Mouse (Mus musculus) stomach, embryonic 15.5 days (tissue): ENCODE measurements at regions not wholly inside any gene's neighbourhood (a gene's known extent, or its start where the extent isn't known, plus 50 kb on each side); places are given as distances from the start of the nearest gene placed in this dataset.

Source experiments
- ATAC-seq: fragments of 200-750 bp; cut with Nextera tagmentation; 2 replicates; pipeline ENCODE4 v1.8.0; 2017; ENCODE audit warnings: low read depth, moderate number of reproducible peaks, moderate TSS enrichment; ENCODE audit not compliant: insufficient read depth, low FRiP score
- H3K27ac ChIP-seq: fragments of 300-500 bp; sonication (generic); 2 replicates; pipeline ENCODE4 v1.5.1; 2015; ENCODE audit warnings: mild to moderate bottlenecking, inconsistent platforms
- H3K27me3 ChIP-seq: fragments of 300-500 bp; sonication (generic); replicated peaks from 2 replicates; pipeline ENCODE4 v1.6.1; 2015; ENCODE audit warnings: inconsistent platforms
- H3K36me3 ChIP-seq: fragments of 300-500 bp; sonication (generic); 2 replicates; pipeline ENCODE4 v1.6.1; 2015; ENCODE audit warnings: inconsistent platforms
- H3K4me1 ChIP-seq: fragments of 300-500 bp; sonication (generic); 2 replicates; pipeline ENCODE4 v1.6.1; 2015; ENCODE audit warnings: inconsistent platforms
- H3K4me2 ChIP-seq: fragments of 300-500 bp; sonication (generic); 2 replicates; pipeline ENCODE4 v1.6.1; 2015; ENCODE audit warnings: mild to moderate bottlenecking, inconsistent platforms
- H3K4me3 ChIP-seq: fragments of 300-500 bp; sonication (generic); replicated peaks from 2 replicates; pipeline ENCODE4 v1.5.1; 2015; ENCODE audit warnings: inconsistent platforms
- H3K9ac ChIP-seq: fragments of 300-500 bp; sonication (generic); 2 replicates; pipeline ENCODE4 v1.6.1; 2015; ENCODE audit warnings: inconsistent platforms
- H3K9me3 ChIP-seq: fragments of 300-500 bp; sonication (generic); 2 replicates; pipeline ENCODE4 v1.6.1; 2016; ENCODE audit warnings: inconsistent platforms
- WGBS: fragments of 180-500 bp; shearing (Covaris S2); methylation state at CpG from one replicate; pipeline ENCODE4 v1.1.7; 2015; 5-methylcytosine and 5-hydroxymethylcytosine counted together

DNA sequence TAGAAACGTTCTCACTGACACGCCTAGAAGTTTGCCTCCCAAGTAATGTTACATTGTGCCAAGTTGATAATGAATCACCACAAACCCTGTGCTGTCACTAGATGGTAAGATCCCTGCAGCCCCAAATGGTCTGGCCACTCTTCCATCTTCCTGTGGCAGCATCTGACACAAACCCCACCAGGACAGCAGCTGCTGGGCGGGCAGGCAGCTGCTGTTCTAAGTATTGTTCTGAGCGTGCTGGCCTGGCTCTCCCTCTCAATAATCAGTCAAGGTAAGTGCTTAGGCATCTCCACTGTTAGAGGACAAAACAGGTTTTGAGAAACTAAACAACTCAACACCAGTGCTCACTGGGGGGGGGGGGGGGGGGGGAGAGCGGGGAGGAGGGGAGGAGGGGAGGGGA is 375.7 kb upstream of the Smim15 start:
- Histone ChIP-seq H3K9ac (no peak overlapping the region), H3K9me3 (no peaks in the 10 kb centered on the region), H3K4me2 (no peak overlapping the region), H3K27ac (no peak overlapping the region), H3K36me3 (no peaks in the 10 kb centered on the region), H3K4me1 (no peaks in the 10 kb centered on the region), H3K27me3 (no peaks in the 10 kb centered on the region), H3K4me3 (no peak overlapping the region)
- WGBS, result 41% methylated on average over 4 of the region's 5 CpGs
- ATAC-seq, result no peak

DNA sequence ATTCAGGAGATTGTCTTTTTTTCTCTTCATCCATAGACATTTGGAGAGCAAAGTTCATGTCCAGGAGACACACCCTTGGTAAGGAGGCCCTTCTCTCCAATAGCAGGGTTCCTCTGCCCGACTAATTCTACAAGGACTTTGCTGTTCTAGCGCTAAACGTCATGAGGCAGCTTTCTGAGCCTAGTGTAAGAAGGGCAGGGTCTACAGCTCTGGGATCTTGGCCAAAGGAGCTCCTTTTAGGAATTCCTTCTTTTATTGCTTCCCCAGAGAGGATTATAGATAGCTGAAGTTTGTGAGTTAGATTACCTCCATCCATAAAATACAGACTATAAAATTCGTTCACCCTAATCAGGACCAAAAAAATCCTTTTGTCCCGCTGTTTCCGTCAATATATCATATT is 378.5 kb upstream of the Smim15 start:
- Histone ChIP-seq H3K36me3 (no peaks in the 10 kb centered on the region), H3K4me2 (no peak overlapping the region), H3K4me3 (no peak overlapping the region), H3K9me3 (no peaks in the 10 kb centered on the region), H3K27ac (no peak overlapping the region), H3K9ac (no peak overlapping the region), H3K4me1 (no peaks in the 10 kb centered on the region), H3K27me3 (no peaks in the 10 kb centered on the region)
- WGBS, result 71% methylated on average over 6 of the region's 6 CpGs
- ATAC-seq, result no peak

DNA sequence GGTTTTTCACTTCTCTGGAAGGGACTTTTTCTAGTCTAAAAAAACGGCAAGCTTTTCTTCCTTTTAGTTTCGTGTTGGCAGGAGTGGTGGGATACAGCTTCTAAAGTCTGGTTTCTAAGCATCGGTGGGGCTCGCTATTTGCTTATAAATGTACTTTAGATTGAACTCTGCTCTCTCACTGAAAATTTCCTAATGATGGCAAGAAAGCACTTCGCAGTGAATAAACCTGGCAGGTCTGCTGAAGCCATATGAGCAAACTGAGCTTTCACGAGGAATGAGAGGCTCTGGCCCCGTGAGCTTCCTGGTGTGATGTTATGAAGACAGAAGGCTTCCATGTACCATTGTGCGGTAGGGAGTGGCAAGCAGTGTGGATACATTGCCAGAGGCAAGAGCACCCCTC is 380.0 kb upstream of the Smim15 start:
- H3K4me3 ChIP-seq, result no peak overlapping the region
- WGBS, result 50% methylated on average over 8 of the region's 8 CpGs
- H3K4me2 ChIP-seq, result no peak overlapping the region
- no peak for ATAC-seq
- no peak overlapping the region for H3K27ac ChIP-seq
- H3K27me3 ChIP-seq, result no peaks in the 10 kb centered on the region
- no peak overlapping the region for H3K9ac ChIP-seq
- H3K9me3 ChIP-seq, result no peaks in the 10 kb centered on the region
- H3K4me1 ChIP-seq, result no peaks in the 10 kb centered on the region
- no peaks in the 10 kb centered on the region for H3K36me3 ChIP-seq

- no peak for ATAC-seq
- Histone ChIP-seq H3K27me3 (no peaks in the 10 kb centered on the region), H3K9ac (no peak overlapping the region), H3K27ac (no peak overlapping the region), H3K36me3 (no peaks in the 10 kb centered on the region), H3K4me2 (no peak overlapping the region), H3K9me3 (no peaks in the 10 kb centered on the region), H3K4me1 (no peaks in the 10 kb centered on the region), H3K4me3 (no peak overlapping the region)
- 44% methylated on average over 12 of the region's 12 CpGs for WGBS
Observed at GRCm38 (mm10) chr13:107663745-107664144, 380.5 kb upstream of the Smim15 start.

- Histone ChIP-seq H3K9me3 (no peaks in the 10 kb centered on the region), H3K27me3 (no peaks in the 10 kb centered on the region), H3K9ac (no peak overlapping the region), H3K4me2 (no peak overlapping the region), H3K27ac (no peak overlapping the region), H3K4me1 (no peaks in the 10 kb centered on the region), H3K36me3 (no peaks in the 10 kb centered on the region), H3K4me3 (no peak overlapping the region)
- ATAC-seq, result no peak
- 38% methylated on average over 5 of the region's 5 CpGs for WGBS
Observed at GRCm38 (mm10) chr13:107661414-107661813, 382.8 kb upstream of the Smim15 start.

DNA sequence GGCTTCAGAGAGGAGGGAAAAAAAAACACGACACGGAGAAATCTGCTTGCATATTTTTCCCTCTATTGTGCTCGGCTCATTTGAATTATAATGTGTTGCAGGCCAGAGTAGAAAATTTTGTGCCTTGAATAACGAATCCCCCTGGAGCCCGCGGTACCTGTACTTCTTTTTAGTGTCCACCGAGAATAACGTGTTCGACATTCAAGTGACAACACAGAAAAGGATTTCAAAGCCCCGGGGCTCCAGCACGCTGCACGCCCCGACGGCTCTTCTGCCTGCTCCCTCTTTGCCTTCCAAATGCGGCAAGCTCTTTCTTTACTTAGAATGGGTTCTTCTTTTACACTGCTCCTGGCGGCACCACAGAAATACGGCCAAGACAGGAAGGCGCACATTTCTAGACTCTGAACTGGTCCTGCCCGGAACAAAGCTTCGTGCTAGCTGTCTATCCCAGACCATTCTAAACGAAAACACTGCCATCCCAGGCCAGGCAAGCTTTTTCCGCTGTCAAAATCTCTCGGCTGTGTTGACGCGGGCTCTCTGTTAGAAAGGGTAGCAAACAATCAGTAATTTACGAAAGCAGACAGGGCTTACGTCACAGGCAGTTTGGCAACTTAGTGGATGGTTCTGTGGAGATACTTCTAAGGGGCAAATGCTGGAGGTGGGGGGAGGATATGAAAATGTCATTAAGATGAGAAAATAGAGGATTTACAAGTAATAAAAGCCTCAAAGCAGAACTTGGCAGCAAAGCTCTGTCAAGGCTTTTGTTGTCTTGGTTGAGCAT is 398.2 kb upstream of the Smim15 start:
- 5% methylated on average over 27 of the region's 27 CpGs for WGBS
- H3K27ac ChIP-seq, result no peak overlapping the region
- peaks cover 16% of the 10 kb centered on the region; the same call in 1 of the 2 replicates for H3K27me3 ChIP-seq
- no peak overlapping the region for H3K9ac ChIP-seq
- H3K4me1 ChIP-seq, result peaks cover 10% of the 10 kb centered on the region; the same call in 1 of the 2 replicates
- no peaks in the 10 kb centered on the region for H3K9me3 ChIP-seq
- ATAC-seq, result no peak
- peak overlapping the region; percentile 59 for H3K4me2 ChIP-seq
- H3K4me3 ChIP-seq, result peak overlapping the region; percentile 29
- no peaks in the 10 kb centered on the region for H3K36me3 ChIP-seq

GRCm38 (mm10) chr13:107645121-107645864 is 399.0 kb upstream of the Smim15 start:
- no peak overlapping the region for H3K27ac ChIP-seq
- peaks cover 10% of the 10 kb centered on the region; the same call in 1 of the 2 replicates for H3K4me1 ChIP-seq
- peaks cover 16% of the 10 kb centered on the region; the same call in 1 of the 2 replicates for H3K27me3 ChIP-seq
- 5% methylated on average over 36 of the region's 36 CpGs for WGBS
- ATAC-seq, result no peak
- no peaks in the 10 kb centered on the region for H3K9me3 ChIP-seq
- no peaks in the 10 kb centered on the region for H3K36me3 ChIP-seq
- no peak overlapping the region for H3K9ac ChIP-seq
- H3K4me2 ChIP-seq, result peak overlapping the region; percentile 59
- H3K4me3 ChIP-seq, result peak overlapping the region; percentile 29

DNA sequence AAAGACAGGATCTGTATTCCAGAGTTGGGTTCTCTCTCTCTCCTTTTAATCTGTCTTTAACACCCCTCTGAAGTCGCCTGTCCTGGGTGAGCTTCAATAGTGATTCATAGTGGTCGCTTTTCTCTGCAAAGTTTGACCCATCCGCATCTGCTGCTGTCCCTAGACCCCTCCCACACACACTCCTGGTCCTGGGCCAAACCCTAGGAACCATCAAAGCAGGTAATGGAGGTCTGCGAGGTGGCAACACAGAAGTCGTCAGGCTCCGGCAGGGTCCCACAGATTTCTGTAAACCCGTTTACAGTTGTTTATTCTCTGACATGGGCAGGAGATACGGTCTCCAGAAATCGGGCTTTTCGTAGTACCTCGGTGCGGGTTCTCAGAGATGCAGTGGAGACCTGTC is 399.5 kb upstream of the Smim15 start:
- H3K36me3 ChIP-seq, result no peaks in the 10 kb centered on the region
- H3K4me3 ChIP-seq, result no peak overlapping the region
- no peak overlapping the region for H3K27ac ChIP-seq
- 43% methylated on average over 12 of the region's 12 CpGs for WGBS
- H3K9me3 ChIP-seq, result no peaks in the 10 kb centered on the region
- H3K4me2 ChIP-seq, result peak overlapping the region; percentile 59; the same call in 1 of the 2 replicates
- ATAC-seq, result no peak
- no peak overlapping the region for H3K9ac ChIP-seq
- H3K27me3 ChIP-seq, result peaks cover 16% of the 10 kb centered on the region; the same call in 1 of the 2 replicates
- H3K4me1 ChIP-seq, result peaks cover 10% of the 10 kb centered on the region; the same call in 1 of the 2 replicates

- H3K36me3 ChIP-seq, result no peaks in the 10 kb centered on the region
- peaks cover 10% of the 10 kb centered on the region; the same call in 1 of the 2 replicates for H3K4me1 ChIP-seq
- H3K9ac ChIP-seq, result no peak overlapping the region
- H3K27ac ChIP-seq, result no peak overlapping the region
- H3K4me2 ChIP-seq, result no peak overlapping the region
- 63% methylated on average over 14 of the region's 14 CpGs for WGBS
- H3K9me3 ChIP-seq, result no peaks in the 10 kb centered on the region
- no peak overlapping the region for H3K4me3 ChIP-seq
- peak; percentile 14; the same call in 1 of the 2 replicates for ATAC-seq
- peaks cover 16% of the 10 kb centered on the region; the same call in 1 of the 2 replicates for H3K27me3 ChIP-seq
Observed at GRCm38 (mm10) chr13:107641926-107642657, 402.2 kb upstream of the Smim15 start.

- Histone ChIP-seq H3K27ac (no peak overlapping the region), H3K9me3 (no peaks in the 10 kb centered on the region), H3K4me3 (no peak overlapping the region), H3K27me3 (peaks cover 4% of the 10 kb centered on the region; the same call in 1 of the 2 replicates), H3K4me1 (0 out of 2 replicates have a peak, but pooled peaks cover 3% of the 10 kb centered on the region), H3K9ac (no peak overlapping the region), H3K36me3 (no peaks in the 10 kb centered on the region), H3K4me2 (no peak overlapping the region)
- ATAC-seq, result no peak
- WGBS, result 76% methylated on average over 4 of the region's 4 CpGs
Observed at GRCm38 (mm10) chr13:107639620-107640019, 404.6 kb upstream of the Smim15 start.

- H3K4me1 ChIP-seq, result no peaks in the 10 kb centered on the region
- WGBS, result 87% methylated on average over 5 of the region's 5 CpGs
- no peak overlapping the region for H3K4me3 ChIP-seq
- no peak overlapping the region for H3K27ac ChIP-seq
- H3K9me3 ChIP-seq, result no peaks in the 10 kb centered on the region
- no peak overlapping the region for H3K9ac ChIP-seq
- no peaks in the 10 kb centered on the region for H3K27me3 ChIP-seq
- H3K4me2 ChIP-seq, result no peak overlapping the region
- no peaks in the 10 kb centered on the region for H3K36me3 ChIP-seq
- no peak for ATAC-seq
Observed at GRCm38 (mm10) chr13:107637269-107637668, 407.0 kb upstream of the Smim15 start.
